Mouse (Mus musculus) splenic B cell, adult 2 months (primary cell): ENCODE results near the gene Ogfod2.
A peak's percentile ranks its signal among the peaks of the same experiment; 100 is the strongest.

Experiments
- DNase-seq: peaks from one replicate; pipeline ENCODE4 v3.0.0-alpha.2; 2011; ENCODE audit warnings: low read depth, low spot score
- H3K27me3 ChIP-seq: 2 replicates; pipeline ENCODE4 v1.6.1; 2012; ENCODE audit warnings: mild to moderate bottlenecking, low read length, moderate library complexity, mixed read lengths; ENCODE audit not compliant: control insufficient read depth, poor library complexity, insufficient read depth, severe bottlenecking
- H3K36me3 ChIP-seq: 2 replicates; pipeline ENCODE4 v1.6.1; 2012; ENCODE audit warnings: mild to moderate bottlenecking, low read length, moderate library complexity, mixed read lengths; ENCODE audit not compliant: control insufficient read depth, poor library complexity, insufficient read depth, severe bottlenecking

Ogfod2 gene

GRCm38 (mm10) chr5:124155943-124156342 is 43.8 kb downstream of the Ogfod2 start:
- Histone ChIP-seq H3K27me3 (no peaks in the 10 kb centered on the region), H3K36me3 (no peaks in the 10 kb centered on the region; the same call in 1 of the 2 replicates)
- no peak for DNase-seq

DNA sequence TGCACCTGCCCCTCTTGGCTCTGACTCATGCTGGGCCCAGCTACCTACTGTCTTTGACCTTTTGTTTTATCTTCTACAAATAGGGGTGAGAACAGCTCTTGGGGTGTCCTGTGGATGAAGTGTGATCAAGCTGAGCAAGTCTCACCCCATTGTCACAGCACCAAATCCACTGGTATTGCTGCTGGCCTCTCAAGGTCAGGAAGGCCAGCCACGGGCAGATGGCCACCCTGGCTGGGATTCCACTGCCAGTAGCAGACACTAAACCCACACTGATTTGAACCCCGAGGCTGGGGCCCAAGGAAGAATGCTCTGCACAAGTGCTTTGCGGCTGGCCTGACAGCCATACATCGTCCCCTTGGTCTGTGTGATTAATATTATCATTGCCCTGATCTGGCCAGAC is 46.2 kb downstream of the Ogfod2 start:
- DNase-seq, result no peak
- no peaks in the 10 kb centered on the region for H3K27me3 ChIP-seq
- H3K36me3 ChIP-seq, result no peaks in the 10 kb centered on the region

- H3K27me3 ChIP-seq, result no peaks in the 10 kb centered on the region
- H3K36me3 ChIP-seq, result no peaks in the 10 kb centered on the region
- DNase-seq, result no peak
Measured at GRCm38 (mm10) chr5:124159453-124159852, 47.4 kb downstream of the Ogfod2 start.

DNA sequence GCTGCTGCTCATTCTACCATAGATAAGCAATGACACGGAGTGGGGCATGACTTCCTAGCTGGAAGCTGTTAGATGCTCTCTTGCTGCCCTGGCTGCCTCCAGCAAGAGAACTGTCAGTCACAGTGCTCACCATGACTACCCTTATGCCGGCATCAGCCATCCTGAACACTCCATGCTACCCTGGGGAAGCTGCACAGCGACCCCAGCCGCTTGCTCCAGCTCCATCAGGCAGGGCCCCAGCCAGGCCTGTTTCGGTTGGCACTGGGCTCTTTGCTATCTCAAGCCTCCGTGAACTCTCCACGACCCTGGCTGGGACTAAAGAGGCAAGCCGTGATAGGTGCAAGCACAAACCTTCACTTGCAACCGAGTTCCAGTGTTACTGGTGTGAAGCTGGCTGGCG is 49.7 kb downstream of the Ogfod2 start:
- Histone ChIP-seq H3K36me3 (no peaks in the 10 kb centered on the region), H3K27me3 (no peaks in the 10 kb centered on the region)
- DNase-seq, result no peak

- Histone ChIP-seq H3K36me3 (no peaks in the 10 kb centered on the region), H3K27me3 (no peaks in the 10 kb centered on the region)
- DNase-seq, result peak; percentile 81
Measured at GRCm38 (mm10) chr5:124162577-124162976, 50.5 kb downstream of the Ogfod2 start.

GRCm38 (mm10) chr5:124163445-124163844 is 51.3 kb downstream of the Ogfod2 start:
- Histone ChIP-seq H3K27me3 (no peaks in the 10 kb centered on the region), H3K36me3 (no peaks in the 10 kb centered on the region)
- DNase-seq, result no peak
